Mouse (Mus musculus) small intestine, adult 2 months (tissue): ENCODE data around the gene Slc28a1.

Experiments
- CTCF ChIP-seq: fragments of 200-500 bp; IDR thresholded peaks from 2 replicates; pipeline ENCODE4 v1.5.1; 2012; ENCODE audit warnings: low read depth, mild to moderate bottlenecking, control low read depth, inconsistent platforms, low read length, moderate library complexity, mixed read lengths; ENCODE audit not compliant: insufficient replicate concordance, insufficient read length; ENCODE audit errors: extremely low read depth
- POLR2A ChIP-seq: fragments of 200-500 bp; IDR thresholded peaks from 2 replicates; pipeline ENCODE4 v1.6.1; 2012; ENCODE audit warnings: low read depth, mild to moderate bottlenecking, control low read depth, inconsistent platforms, low read length, moderate library complexity

GRCm38 (mm10) chr7:81199109-81199508 lies 84.5 kb downstream of the Slc28a1 start:
- TF ChIP-seq POLR2A (no peak), CTCF (no peak)
